Mouse (Mus musculus) embryonic fibroblast, embryonic 13.5 days (primary cell): ENCODE measurements around the gene Muc5b.

ENCODE experiments used
- CTCF ChIP-seq: IDR thresholded peaks from 2 replicates; pipeline ENCODE4 v1.5.1; 2011; ENCODE audit warnings: mild to moderate bottlenecking, control low read depth, low read length, moderate library complexity, borderline replicate concordance; ENCODE audit not compliant: insufficient read depth
- POLR2A ChIP-seq: IDR thresholded peaks from 2 replicates; pipeline ENCODE4 v1.6.1; 2011; ENCODE audit warnings: low read depth, mild to moderate bottlenecking, control low read depth, low read length, moderate library complexity

- TF ChIP-seq CTCF (no peak), POLR2A (peak; percentile 91)
Observed at GRCm38 (mm10) chr7:141902269-141902729, 63.4 kb downstream of the Muc5b start.
